Mouse (Mus musculus) kidney, embryonic 14.5 days (tissue): ENCODE data around the gene Hsbp1. TPM values are rescaled to one million over a fixed set of nuclear protein-coding genes. Genes with fewer than 3 reads are reported as not detected.
"Not testable (repeated sequence)": the region's sequence is repeated elsewhere in the genome, so short reads cannot be mapped to it uniquely, and the experiment has no call there.

ENCODE experiments used
- ATAC-seq: fragments of 200-750 bp; cut with Nextera tagmentation; 2 replicates; pipeline ENCODE4 v1.8.0; 2017; ENCODE audit warnings: moderate number of reproducible peaks, mild to moderate bottlenecking, moderate TSS enrichment, moderate library complexity; ENCODE audit not compliant: low FRiP score, low TSS enrichment
- H3K27ac ChIP-seq: fragments of 300-500 bp; sonication (generic); 2 replicates; pipeline ENCODE4 v1.5.1; 2014; ENCODE audit warnings: low read depth, mild to moderate bottlenecking, low read length, moderate library complexity, mixed read lengths
- H3K27me3 ChIP-seq: fragments of 300-500 bp; sonication (generic); 2 replicates; pipeline ENCODE4 v1.6.1; 2014; ENCODE audit warnings: mild to moderate bottlenecking, low read length; ENCODE audit not compliant: control insufficient read depth, insufficient read depth
- H3K36me3 ChIP-seq: fragments of 300-500 bp; sonication (generic); 2 replicates; pipeline ENCODE4 v1.6.1; 2014; ENCODE audit warnings: low read length, mixed read lengths; ENCODE audit not compliant: control insufficient read depth, insufficient read depth
- H3K4me1 ChIP-seq: fragments of 300-500 bp; sonication (generic); 2 replicates; pipeline ENCODE4 v1.6.1; 2014; ENCODE audit warnings: low read length, mixed read lengths; ENCODE audit not compliant: control insufficient read depth, insufficient read depth
- H3K4me2 ChIP-seq: fragments of 300-500 bp; sonication (generic); replicated peaks from 2 replicates; pipeline ENCODE4 v1.6.1; 2014; ENCODE audit warnings: low read depth, mild to moderate bottlenecking, low read length
- H3K4me3 ChIP-seq: fragments of 300-500 bp; sonication (generic); 2 replicates; pipeline ENCODE4 v1.5.1; 2014; ENCODE audit warnings: mild to moderate bottlenecking, low read length
- H3K9ac ChIP-seq: fragments of 300-500 bp; sonication (generic); 2 replicates; pipeline ENCODE4 v1.6.1; 2014; ENCODE audit warnings: low read depth, mild to moderate bottlenecking, low read length, moderate library complexity
- H3K9me3 ChIP-seq: fragments of 300-500 bp; sonication (generic); 2 replicates; pipeline ENCODE4 v1.6.1; 2016; ENCODE audit warnings: low read length; ENCODE audit not compliant: control insufficient read depth
- WGBS: fragments of 180-500 bp; shearing (Covaris S2); extraction: QIAGEN DNeasy Blood & Tissue Kit; methylation state at CpG from one replicate; pipeline ENCODE4 v1.1.7; 2014; 5-methylcytosine and 5-hydroxymethylcytosine counted together
- polyA plus RNA-seq: library from polyadenylated mRNA; unstranded; fragments of >200 nt; fragmentation: Nextera tagmentation; extraction: Ambion mirVana; gene quantifications from 2 replicates; pipeline ENCODE4 v1.2.1, GENCODE M21; 2014

The Hsbp1 gene
- polyA plus RNA-seq: 305 and 387 TPM in 2 replicates

GRCm38 (mm10) chr8:119344190-119344856 lies at the start of gene Hsbp1:
TSS of gene Hsbp1 (plus strand) at chr8:119344488.
- Histone ChIP-seq H3K4me2 (peak within 1 kb of the TSS; percentile 46), H3K9ac (peak within 1 kb of the TSS; percentile 91), H3K27ac (no peak within 1 kb of the TSS), H3K27me3 (no peaks in the 10 kb centered on the region), H3K9me3 (peaks cover 3% of the 10 kb centered on the region; the same call in 1 of the 2 replicates), H3K36me3 (peaks cover 30% of the 10 kb centered on the region), H3K4me1 (peaks cover 6% of the 10 kb centered on the region; the same call in 1 of the 2 replicates), H3K4me3 (peak within 1 kb of the TSS; percentile 86)
- ATAC-seq: peak; percentile 99
- WGBS: 3% methylated on average over 52 of the region's 52 CpGs

GRCm38 (mm10) chr8:119295477-119295876 lies 48.8 kb upstream of the Hsbp1 start:
- H3K27ac ChIP-seq: no peak overlapping the region
- H3K4me2 ChIP-seq: no peak overlapping the region
- no peaks in the 10 kb centered on the region for H3K4me1 ChIP-seq
- no peak for ATAC-seq
- H3K9ac ChIP-seq: no peak overlapping the region
- WGBS: 76% methylated on average over 13 of the region's 13 CpGs
- peaks cover 4% of the 10 kb centered on the region; the same call in 1 of the 2 replicates for H3K9me3 ChIP-seq
- no peak overlapping the region for H3K4me3 ChIP-seq
- H3K36me3 ChIP-seq: no peaks in the 10 kb centered on the region
- H3K27me3 ChIP-seq: no peaks in the 10 kb centered on the region

- not testable (repeated sequence) for H3K4me3 ChIP-seq, H3K4me2 ChIP-seq, H3K27me3 ChIP-seq, H3K9me3 ChIP-seq, H3K9ac ChIP-seq, H3K27ac ChIP-seq, H3K36me3 ChIP-seq, ATAC-seq, H3K4me1 ChIP-seq
- 29% methylated on average over 3 of the region's 3 CpGs for WGBS
Observed at GRCm38 (mm10) chr8:119297752-119298151, 46.5 kb upstream of the Hsbp1 start.

GRCm38 (mm10) chr8:119300335-119300734 lies 44.0 kb upstream of the Hsbp1 start:
- peaks cover 5% of the 10 kb centered on the region; the same call in 1 of the 2 replicates for H3K9me3 ChIP-seq
- 88% methylated on average over 5 of the region's 5 CpGs for WGBS
- no peak overlapping the region for H3K27ac ChIP-seq
- H3K27me3 ChIP-seq: no peaks in the 10 kb centered on the region
- ATAC-seq: no peak
- H3K36me3 ChIP-seq: no peaks in the 10 kb centered on the region
- H3K9ac ChIP-seq: no peak overlapping the region
- no peak overlapping the region for H3K4me3 ChIP-seq
- H3K4me2 ChIP-seq: no peak overlapping the region
- no peaks in the 10 kb centered on the region for H3K4me1 ChIP-seq

GRCm38 (mm10) chr8:119304196-119304595 lies 40.1 kb upstream of the Hsbp1 start:
- Histone ChIP-seq H3K36me3 (no peaks in the 10 kb centered on the region), H3K4me1 (no peaks in the 10 kb centered on the region), H3K9me3 (peaks cover 5% of the 10 kb centered on the region; the same call in 1 of the 2 replicates), H3K4me3 (no peak overlapping the region), H3K4me2 (no peak overlapping the region), H3K9ac (no peak overlapping the region), H3K27me3 (no peaks in the 10 kb centered on the region), H3K27ac (no peak overlapping the region)
- ATAC-seq: no peak
- WGBS: 79% methylated on average over 8 of the region's 8 CpGs

GRCm38 (mm10) chr8:119311412-119311811 lies 32.9 kb upstream of the Hsbp1 start:
- Histone ChIP-seq H3K9me3 (no peaks in the 10 kb centered on the region), H3K4me3 (no peak overlapping the region), H3K4me2 (no peak overlapping the region), H3K9ac (no peak overlapping the region), H3K36me3 (no peaks in the 10 kb centered on the region), H3K27me3 (no peaks in the 10 kb centered on the region), H3K27ac (no peak overlapping the region), H3K4me1 (no peaks in the 10 kb centered on the region)
- 33% methylated on average over 3 of the region's 3 CpGs for WGBS
- ATAC-seq: no peak

GRCm38 (mm10) chr8:119323215-119323614 lies 21.1 kb upstream of the Hsbp1 start:
- Histone ChIP-seq H3K27ac (no peak overlapping the region), H3K9ac (no peak overlapping the region), H3K9me3 (no peaks in the 10 kb centered on the region), H3K4me3 (no peak overlapping the region), H3K4me1 (no peaks in the 10 kb centered on the region), H3K4me2 (no peak overlapping the region), H3K36me3 (no peaks in the 10 kb centered on the region), H3K27me3 (no peaks in the 10 kb centered on the region)
- 45% methylated on average over 6 of the region's 6 CpGs for WGBS
- no peak for ATAC-seq

- Histone ChIP-seq H3K4me2 (no peak overlapping the region), H3K9ac (no peak overlapping the region), H3K4me3 (no peak overlapping the region), H3K36me3 (no peaks in the 10 kb centered on the region), H3K9me3 (peaks cover 7% of the 10 kb centered on the region; the same call in 1 of the 2 replicates), H3K27me3 (no peaks in the 10 kb centered on the region), H3K4me1 (no peaks in the 10 kb centered on the region), H3K27ac (no peak overlapping the region)
- ATAC-seq: no peak
- WGBS: 69% methylated on average over 4 of the region's 4 CpGs
Observed at GRCm38 (mm10) chr8:119339546-119339945, 4.7 kb upstream of the Hsbp1 start.

GRCm38 (mm10) chr8:119343606-119344005 lies 682 bp upstream of the Hsbp1 start:
- Histone ChIP-seq H3K4me1 (peaks cover 6% of the 10 kb centered on the region; the same call in 1 of the 2 replicates), H3K27ac (no peak overlapping the region), H3K36me3 (peaks cover 23% of the 10 kb centered on the region), H3K4me2 (peak overlapping the region; percentile 22; the same call in 1 of the 2 replicates), H3K9me3 (peaks cover 3% of the 10 kb centered on the region; the same call in 1 of the 2 replicates), H3K4me3 (peak overlapping the region; percentile 86; the same call in 1 of the 2 replicates), H3K9ac (no peak overlapping the region), H3K27me3 (no peaks in the 10 kb centered on the region)
- ATAC-seq: peak; percentile 14
- WGBS: 81% methylated on average over 3 of the region's 3 CpGs
